Mouse (Mus musculus): Measurements from ENCODE around the gene Muc1. TPM values are rescaled to one million over a fixed set of nuclear protein-coding genes. Genes with fewer than 3 reads are reported as not detected.

Gene Muc1
- polyA plus RNA-seq, 1 experiment from 2014 or later, result 10.3 TPM

GRCm38 (mm10) chr3:89193351-89193750 is 35.5 kb upstream of the Muc1 start:
- ChIA-PET CTCF (interaction anchor here (0.7 to 2.1 kb wide), 15 partner anchors 9 to 235 kb away, joined by 3 to 15 read pairs (median 5); partner anchors contain the start of genes Clk2, Pklr and Scamp3), POLR2A (interaction anchor here (0.6 to 1.5 kb wide), 3 partner anchors 79 to 110 kb away, joined by 3 to 4 read pairs (median 4); no protein-coding TSS in a partner anchor)
- H3K27me3 ChIP-seq, result no peaks in the 10 kb centered on the region
- no peak for TF ChIP-seq CTCF (IDR thresholded peaks at IDR 0.05)
- ATAC-seq (no peak), DNase-seq (ENCODE audit: low read depth, low spot score) (no peak)
- in situ Hi-C loops (cut with MboI; ENCODE audit: low pct_unique_long_range_greater_than_20kb), result loop anchor here (5.0 to 10.0 kb wide), 3 partner anchors 71 to 249 kb away; no protein-coding TSS in a partner anchor

DNA sequence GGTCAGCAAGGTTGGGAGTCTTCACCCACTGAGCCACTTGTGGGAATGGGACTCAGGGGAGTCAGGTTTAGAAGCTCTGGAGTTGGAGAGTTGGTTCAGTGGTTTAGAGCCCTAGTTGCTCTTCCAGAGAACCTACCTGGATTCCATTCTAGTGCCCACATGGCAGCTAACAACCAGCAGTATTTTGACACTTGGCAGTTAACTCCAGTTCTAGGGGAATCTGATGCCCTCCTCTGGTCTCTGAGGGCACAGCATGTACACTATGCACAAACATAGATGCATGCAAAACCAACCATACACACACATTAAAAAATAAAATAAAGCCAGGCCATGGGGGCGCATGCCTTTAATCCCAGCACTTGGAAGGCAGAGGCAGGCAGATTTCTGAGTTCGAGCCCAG is 35.0 kb upstream of the Muc1 start:
- no peak for DNase-seq (ENCODE audit: low read depth, low spot score)
- ChIA-PET POLR2A (interaction anchor here (0.6 to 1.5 kb wide), 4 partner anchors 52 to 104 kb away, joined by 3 to 4 read pairs (median 4); partner anchors contain the start of genes Krtcap2, Pklr and Trim46), CTCF (interaction anchor here (0.7 to 2.1 kb wide), 17 partner anchors 9 to 255 kb away, joined by 3 to 15 read pairs (median 5); partner anchors contain the start of genes Clk2, Pklr and Scamp3)

DNA sequence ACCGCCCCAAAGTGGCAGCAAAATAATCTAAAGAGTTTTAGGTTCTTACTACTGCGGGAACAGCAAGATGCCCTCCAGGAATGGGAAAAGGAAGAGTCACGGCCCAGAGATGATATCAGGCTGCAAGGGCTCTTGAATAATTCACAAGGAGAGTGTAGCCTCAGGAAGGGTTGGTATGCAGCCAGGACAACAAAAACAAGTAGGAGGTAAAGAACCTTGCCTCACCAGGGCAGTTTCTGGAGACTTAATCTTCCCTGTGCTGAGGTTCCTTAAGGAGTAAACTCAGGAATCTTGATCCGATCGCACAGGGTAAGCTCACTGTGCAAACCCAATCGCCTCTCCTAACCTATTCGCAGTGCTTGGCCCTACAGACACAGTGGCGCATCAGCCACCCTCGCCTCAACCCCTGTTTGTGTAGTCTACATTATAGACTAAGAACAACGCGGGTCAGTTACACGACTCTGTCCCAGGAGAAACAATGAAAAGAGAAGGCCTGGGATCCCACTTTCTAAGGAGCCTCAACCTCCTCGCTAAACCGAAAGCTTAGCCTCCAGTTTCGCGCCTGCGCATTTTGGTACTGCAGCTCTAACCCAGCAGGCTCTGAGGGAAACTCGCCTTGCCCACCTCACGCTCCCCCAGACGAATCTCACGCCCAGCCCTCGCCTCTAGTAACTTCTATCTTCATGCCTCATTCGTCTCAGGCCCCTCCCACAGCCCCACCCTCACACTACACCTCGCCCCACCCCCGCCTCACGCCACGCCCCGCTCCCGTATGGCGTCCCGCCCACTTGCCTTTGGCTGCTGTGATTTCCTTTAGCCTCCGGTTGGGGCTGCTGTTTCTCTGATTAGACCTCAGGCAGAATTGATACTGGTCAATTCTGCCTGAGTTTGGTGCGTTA is 32.6 kb upstream of the Muc1 start:
- ATAC-seq (peak; percentile 73), DNase-seq (ENCODE audit: low read depth, low spot score) (peak; percentile 82)
- in situ Hi-C loops (cut with MboI; ENCODE audit: low pct_unique_long_range_greater_than_20kb), result loop anchor here (10.0 kb wide), 1 partner anchor 251 kb away; no protein-coding TSS in a partner anchor
- peak; percentile 82 for TF ChIP-seq CTCF (IDR thresholded peaks at IDR 0.05)
- ChIA-PET POLR2A (interaction anchor here (1.2 to 2.3 kb wide), 2 partner anchors 18 to 38 kb away, joined by 3 to 10 read pairs; partner anchors contain the start of gene Thbs3), CTCF (interaction anchor here (0.6 to 1.9 kb wide), 9 partner anchors 10 to 106 kb away, joined by 3 to 5 read pairs (median 4); partner anchors contain the start of gene Krtcap2)
- no peaks in the 10 kb centered on the region for H3K27me3 ChIP-seq

More for the DNA sequence above, 35.0 kb upstream of the Muc1 start:
- H3K27me3 ChIP-seq, result no peaks in the 10 kb centered on the region
- in situ Hi-C loops (cut with MboI; ENCODE audit: low pct_unique_long_range_greater_than_20kb), result loop anchor here (5.0 to 10.0 kb wide), 3 partner anchors 72 to 249 kb away; no protein-coding TSS in a partner anchor
- no peak for ATAC-seq
- no peak for TF ChIP-seq CTCF (IDR thresholded peaks at IDR 0.05)

DNA sequence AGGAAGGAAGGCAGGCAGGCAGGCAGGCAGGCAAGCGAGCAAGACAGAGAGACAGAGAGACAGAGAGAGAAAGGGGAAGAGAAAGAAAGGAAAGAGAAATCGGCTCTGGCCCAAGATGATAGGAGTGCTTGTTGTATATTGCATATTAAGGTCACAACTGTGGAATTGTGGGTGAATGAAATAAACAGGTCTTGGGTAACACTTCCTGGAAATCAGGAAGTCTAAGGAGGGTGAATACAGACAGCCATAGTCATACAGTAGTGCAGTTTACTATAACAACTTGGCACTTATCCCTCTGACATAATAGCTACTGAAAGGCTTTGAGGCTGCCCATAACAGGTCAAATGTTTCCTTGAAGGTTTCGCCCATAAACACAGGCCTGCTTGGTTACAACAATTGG is 29.0 kb upstream of the Muc1 start:
- TF ChIP-seq CTCF (IDR thresholded peaks at IDR 0.05), result no peak
- H3K27me3 ChIP-seq, result no peaks in the 10 kb centered on the region
- CTCF ChIA-PET, result no interaction called here
- POLR2A ChIA-PET, result no interaction called here
- in situ Hi-C loops (cut with MboI; ENCODE audit: low pct_unique_long_range_greater_than_20kb), result loop anchor here (10.0 to 25.0 kb wide), 2 partner anchors 255 to 513 kb away; partner anchors contain the start of gene Khdc4
- no peak for ATAC-seq
- no peak for DNase-seq (ENCODE audit: low read depth, low spot score)

DNA sequence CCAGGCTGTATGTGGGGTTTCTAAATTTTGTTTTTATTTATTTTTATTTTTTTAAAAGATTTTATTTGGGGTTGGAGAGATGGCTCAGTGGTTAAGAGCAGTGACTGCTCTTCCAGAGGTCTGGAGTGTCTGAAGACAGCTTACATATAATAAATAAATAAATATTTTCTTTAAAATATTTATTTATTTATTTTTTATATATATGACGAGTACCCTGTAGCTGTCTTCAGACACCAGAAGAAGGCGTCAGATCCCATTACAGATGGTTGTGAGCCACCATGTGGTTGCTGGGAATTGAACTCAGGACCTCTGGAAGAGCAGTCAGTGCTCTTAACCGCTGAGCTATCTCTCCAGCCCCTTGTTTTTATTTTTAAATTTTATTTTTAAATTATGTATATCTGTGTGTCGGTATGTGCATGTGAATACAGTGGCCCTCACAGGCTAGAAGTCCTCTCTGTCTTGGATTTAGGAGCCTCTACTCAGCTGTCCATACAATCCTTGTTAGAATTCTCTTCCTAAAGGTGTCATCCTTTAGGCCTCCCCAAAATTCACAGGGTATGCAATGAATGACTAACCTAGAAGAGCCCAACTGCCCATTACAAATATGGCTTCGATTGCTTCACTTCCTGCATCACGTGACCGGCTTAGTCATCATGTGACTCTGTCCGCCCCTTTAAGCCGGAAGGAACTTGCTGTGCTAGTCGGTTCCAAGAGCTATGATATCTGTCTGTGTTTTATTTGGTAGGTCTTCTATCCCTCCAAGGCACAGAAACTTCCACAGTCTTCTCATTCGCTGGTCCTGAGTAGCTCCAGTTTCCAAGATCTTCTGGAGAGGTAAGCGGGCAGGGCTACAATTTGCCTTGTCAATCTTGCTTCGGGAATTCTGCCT is 26.4 kb upstream of the Muc1 start, which contains the start of gene Gba:
Gba (plus strand) TSS at position 676 of the 889 bp plus-strand sequence.
- CTCF ChIA-PET, result interaction anchor here (0.9 to 1.9 kb wide), 3 partner anchors 9 to 43 kb away, joined by 3 to 6 read pairs (median 4); partner anchors contain the start of gene Thbs3
- in situ Hi-C loops (cut with MboI; ENCODE audit: low pct_unique_long_range_greater_than_20kb), result loop anchor here (25.0 kb wide), 1 partner anchor 515 kb away; the partner anchor contains the start of gene Khdc4
- TF ChIP-seq CTCF (IDR thresholded peaks at IDR 0.05), result no peak
- ATAC-seq, result peak; percentile 67
- H3K27me3 ChIP-seq, result no peaks in the 10 kb centered on the region
- DNase-seq (ENCODE audit: low read depth, low spot score), result peak; percentile 77
- POLR2A ChIA-PET, result interaction anchor here (0.7 to 1.4 kb wide), 4 partner anchors 9 to 24 kb away, joined by 3 to 5 read pairs (median 4); no protein-coding TSS in a partner anchor

- ATAC-seq, result peak; percentile 12
- no peak for TF ChIP-seq CTCF (IDR thresholded peaks at IDR 0.05)
- POLR2A ChIA-PET, result interaction anchor here (1.1 to 1.4 kb wide), 2 partner anchors 8 to 10 kb away, joined by 3 to 5 read pairs; no protein-coding TSS in a partner anchor
- in situ Hi-C loops (cut with MboI; ENCODE audit: low pct_unique_long_range_greater_than_20kb), result loop anchor here (25.0 kb wide), 1 partner anchor 516 kb away; the partner anchor contains the start of gene Khdc4
- CTCF ChIA-PET, result interaction anchor here (0.9 to 1.9 kb wide), 3 partner anchors 8 to 42 kb away, joined by 3 to 6 read pairs (median 4); partner anchors contain the start of gene Thbs3
- no peak for DNase-seq (ENCODE audit: low read depth, low spot score)
- H3K27me3 ChIP-seq, result no peaks in the 10 kb centered on the region
These were observed 25.7 kb upstream of the Muc1 start for GRCm38 (mm10) chr3:89203142-89203514.

GRCm38 (mm10) chr3:89206079-89206478 is 22.8 kb upstream of the Muc1 start:
- no peaks in the 10 kb centered on the region for H3K27me3 ChIP-seq
- TF ChIP-seq CTCF (IDR thresholded peaks at IDR 0.05), result no peak
- ATAC-seq (no peak), DNase-seq (ENCODE audit: low read depth, low spot score) (no peak)
- POLR2A ChIA-PET, result interaction anchor here (0.6 kb wide), 1 partner anchor 146 kb away, joined by 7 read pairs; no protein-coding TSS in a partner anchor
- CTCF ChIA-PET, result no interaction called here
- in situ Hi-C loops (cut with MboI; ENCODE audit: low pct_unique_long_range_greater_than_20kb), result loop anchor here (25.0 kb wide), 1 partner anchor 519 kb away; the partner anchor contains the start of gene Khdc4

DNA sequence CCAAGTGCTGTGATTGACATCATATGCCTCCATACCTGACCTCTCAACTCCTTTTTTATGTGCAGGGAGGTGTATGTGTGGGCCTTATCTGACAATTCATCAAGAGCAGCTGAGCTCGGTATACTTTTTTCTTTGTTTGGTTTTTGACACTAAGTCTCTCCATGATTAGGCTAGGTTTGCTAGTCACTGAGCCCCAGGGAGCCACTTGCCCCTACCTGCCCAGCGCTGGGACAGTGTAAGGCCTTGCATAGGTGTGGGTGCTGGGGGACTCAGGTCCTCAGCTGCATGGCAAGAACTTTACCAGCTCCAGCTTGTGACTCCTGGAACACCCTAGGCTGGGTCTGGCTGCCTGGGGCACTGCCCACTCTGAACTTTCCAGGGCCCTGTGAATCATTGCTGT is 22.2 kb upstream of the Muc1 start:
- no peak for ATAC-seq
- ChIA-PET CTCF (interaction anchor here (0.8 kb wide), 1 partner anchor 9 kb away, joined by 3 read pairs; no protein-coding TSS in a partner anchor), POLR2A (no interaction called here)
- no peaks in the 10 kb centered on the region for H3K27me3 ChIP-seq
- no peak for TF ChIP-seq CTCF (IDR thresholded peaks at IDR 0.05)
- no peak for DNase-seq (ENCODE audit: low read depth, low spot score)
- in situ Hi-C loops (cut with MboI; ENCODE audit: low pct_unique_long_range_greater_than_20kb), result loop anchor here (25.0 kb wide), 1 partner anchor 519 kb away; the partner anchor contains the start of gene Khdc4

- in situ Hi-C loops (cut with MboI; ENCODE audit: low pct_unique_long_range_greater_than_20kb), result loop anchor here (25.0 kb wide), 1 partner anchor 521 kb away; the partner anchor contains the start of gene Khdc4
- ATAC-seq (no peak), DNase-seq (ENCODE audit: low read depth, low spot score) (no peak)
- no peaks in the 10 kb centered on the region for H3K27me3 ChIP-seq
- CTCF ChIA-PET, result no interaction called here
- POLR2A ChIA-PET, result no interaction called here
- TF ChIP-seq CTCF (IDR thresholded peaks at IDR 0.05), result no peak
These were observed 20.7 kb upstream of the Muc1 start for GRCm38 (mm10) chr3:89208075-89208657.
